Mouse (Mus musculus) heart, embryonic 11.5 days (tissue): ENCODE results near the gene Otud7a. TPM values are rescaled to one million over a fixed set of nuclear protein-coding genes. Genes with fewer than 3 reads are reported as not detected.

Source experiments
- ATAC-seq: fragments of 200-750 bp; cut with Nextera tagmentation; replicated peaks from 2 replicates; pipeline ENCODE4 v1.8.0; 2017; ENCODE audit warnings: moderate library complexity; ENCODE audit not compliant: insufficient number of reproducible peaks, low FRiP score, low TSS enrichment
- H3K27ac ChIP-seq: fragments of 300-500 bp; sonication (generic); 2 replicates; pipeline ENCODE4 v1.5.1; 2014; ENCODE audit warnings: mild to moderate bottlenecking, low read depth, low read length
- H3K27me3 ChIP-seq: fragments of 300-500 bp; sonication (generic); 2 replicates; pipeline ENCODE4 v1.6.1; 2014; ENCODE audit warnings: mild to moderate bottlenecking, low read length, mixed read lengths; ENCODE audit not compliant: control insufficient read depth, insufficient read depth
- H3K36me3 ChIP-seq: fragments of 300-500 bp; sonication (generic); 2 replicates; pipeline ENCODE4 v1.6.1; 2014; ENCODE audit warnings: mild to moderate bottlenecking, low read length, moderate library complexity, mixed read lengths; ENCODE audit not compliant: control insufficient read depth, insufficient read depth
- H3K4me1 ChIP-seq: fragments of 300-500 bp; sonication (generic); 2 replicates; pipeline ENCODE4 v1.6.1; 2014; ENCODE audit warnings: low read length; ENCODE audit not compliant: control insufficient read depth, insufficient read depth
- H3K4me2 ChIP-seq: fragments of 300-500 bp; sonication (generic); 2 replicates; pipeline ENCODE4 v1.6.1; 2014; ENCODE audit warnings: mild to moderate bottlenecking, moderate library complexity
- H3K4me3 ChIP-seq: fragments of 300-500 bp; sonication (generic); 2 replicates; pipeline ENCODE4 v1.5.1; 2014; ENCODE audit warnings: low read depth, low read length
- H3K9ac ChIP-seq: fragments of 300-500 bp; sonication (generic); 2 replicates; pipeline ENCODE4 v1.6.1; 2014; ENCODE audit warnings: mild to moderate bottlenecking, low read depth, low read length, moderate library complexity
- H3K9me3 ChIP-seq: fragments of 300-500 bp; sonication (generic); replicated peaks from 2 replicates; pipeline ENCODE4 v1.6.1; 2016; ENCODE audit warnings: low read length; ENCODE audit not compliant: control insufficient read depth
- WGBS: fragments of 180-500 bp; shearing (Covaris S2); extraction: QIAGEN DNeasy Blood & Tissue Kit; methylation state at CpG from one replicate; pipeline ENCODE4 v1.1.7; 2014; ENCODE audit not compliant: insufficient replicate concordance; 5-methylcytosine and 5-hydroxymethylcytosine counted together
- polyA plus RNA-seq: library from polyadenylated mRNA; unstranded; fragments of >200 nt; fragmentation: Nextera tagmentation; extraction: Ambion mirVana; gene quantifications from 2 replicates; pipeline ENCODE4 v1.2.1, GENCODE M21; 2014

Otud7a gene
- polyA plus RNA-seq, 1 experiment from 2014 or later, result 0.17 TPM

DNA sequence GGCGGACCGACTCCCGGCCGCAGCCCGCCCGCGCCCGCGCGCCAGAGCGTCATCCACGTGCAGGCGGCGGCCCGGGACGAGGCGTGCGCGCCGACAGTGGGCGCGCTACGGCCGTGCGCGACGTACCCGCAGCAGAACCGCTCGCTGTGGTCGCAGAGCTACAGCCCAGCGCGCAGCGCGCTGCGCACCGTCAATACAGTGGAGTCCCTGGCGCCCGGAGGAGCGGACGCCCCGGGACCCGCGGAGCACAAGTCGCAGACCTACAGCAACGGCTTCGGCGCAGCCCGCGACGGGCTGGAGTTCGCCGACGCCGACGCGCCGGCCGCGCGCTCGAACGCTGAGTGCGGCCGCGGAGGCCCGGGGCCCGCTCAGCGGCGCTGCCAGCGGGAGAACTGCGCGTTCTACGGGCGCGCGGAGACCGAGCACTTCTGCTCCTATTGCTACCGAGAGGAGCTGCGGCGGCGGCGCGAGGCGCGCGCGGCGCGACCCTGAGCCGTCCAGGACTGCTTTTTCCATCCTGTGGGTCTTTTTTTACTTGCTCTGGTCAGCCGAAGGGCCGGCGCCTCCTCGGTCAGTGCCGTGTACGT is 313.8 kb downstream of the Otud7a start:
- H3K9ac ChIP-seq, result no peak overlapping the region
- 0 out of 2 replicates have a peak, but pooled peaks have one; percentile 35 for ATAC-seq

DNA sequence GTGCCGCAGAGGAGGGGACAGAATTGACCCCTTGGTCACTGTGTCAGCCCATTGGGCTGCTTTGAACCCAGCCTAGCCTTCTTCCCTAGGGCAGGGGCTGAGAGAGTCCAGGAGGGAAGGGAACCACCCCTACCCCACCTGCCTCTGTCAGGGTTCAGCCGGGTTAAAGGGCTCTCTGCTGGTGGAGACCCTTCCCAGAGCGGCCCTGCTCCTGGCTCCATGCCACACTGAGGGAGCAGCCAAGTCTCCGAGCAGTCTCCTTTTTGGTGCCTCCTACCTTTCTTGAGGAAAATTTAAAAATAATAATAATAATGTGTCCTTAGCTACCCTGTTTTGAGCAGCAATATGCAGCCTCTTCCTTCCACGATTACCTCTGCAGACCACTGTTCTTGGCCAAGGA is 315.1 kb downstream of the Otud7a start:
- no peak for ATAC-seq
- H3K36me3 ChIP-seq, result no peaks in the 10 kb centered on the region
- H3K27me3 ChIP-seq, result peaks cover 71% of the 10 kb centered on the region
- no peak overlapping the region for H3K4me2 ChIP-seq
- no peak overlapping the region for H3K4me3 ChIP-seq
- H3K4me1 ChIP-seq, result peaks cover 3% of the 10 kb centered on the region
- H3K27ac ChIP-seq, result no peak overlapping the region
- H3K9me3 ChIP-seq, result no peaks in the 10 kb centered on the region
- no peak overlapping the region for H3K9ac ChIP-seq
- 30% methylated on average over 5 of the region's 5 CpGs for WGBS

More for the DNA sequence above, 313.8 kb downstream of the Otud7a start:
- WGBS, result 1% methylated on average over 83 of the region's 97 CpGs
- Histone ChIP-seq H3K4me1 (peaks cover 5% of the 10 kb centered on the region), H3K9me3 (no peaks in the 10 kb centered on the region), H3K36me3 (no peaks in the 10 kb centered on the region), H3K27ac (no peak overlapping the region), H3K4me2 (peak overlapping the region; percentile 82), H3K4me3 (peak overlapping the region; percentile 52), H3K27me3 (peaks cover 83% of the 10 kb centered on the region)

DNA sequence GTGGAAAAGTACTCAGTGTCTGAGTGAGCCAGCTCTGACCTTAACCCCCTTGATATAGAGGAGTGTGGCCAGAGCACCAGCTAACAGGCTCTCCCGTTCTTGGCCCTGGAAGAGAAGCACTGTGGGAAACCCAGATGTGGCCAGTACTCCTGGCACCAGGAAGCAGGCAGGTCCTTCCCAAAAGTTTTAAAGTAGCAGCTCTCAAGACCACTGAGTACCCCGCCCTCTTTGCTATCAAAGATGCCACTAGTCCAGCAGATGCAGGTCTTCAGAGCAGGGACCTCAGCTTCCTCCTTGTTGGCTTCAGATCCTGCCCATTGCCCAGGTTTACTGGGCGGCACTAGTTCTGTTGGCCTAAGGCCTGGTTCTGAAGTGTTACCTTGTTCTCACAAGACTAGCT is 318.0 kb downstream of the Otud7a start:
- no peak overlapping the region for H3K4me3 ChIP-seq
- peaks cover 43% of the 10 kb centered on the region for H3K27me3 ChIP-seq
- H3K9ac ChIP-seq, result no peak overlapping the region
- H3K9me3 ChIP-seq, result no peaks in the 10 kb centered on the region
- no peaks in the 10 kb centered on the region; the same call in 1 of the 2 replicates for H3K4me1 ChIP-seq
- H3K4me2 ChIP-seq, result no peak overlapping the region
- no peak overlapping the region for H3K27ac ChIP-seq
- no peaks in the 10 kb centered on the region for H3K36me3 ChIP-seq
- 76% methylated on average over 3 of the region's 3 CpGs for WGBS
- ATAC-seq, result no peak

DNA sequence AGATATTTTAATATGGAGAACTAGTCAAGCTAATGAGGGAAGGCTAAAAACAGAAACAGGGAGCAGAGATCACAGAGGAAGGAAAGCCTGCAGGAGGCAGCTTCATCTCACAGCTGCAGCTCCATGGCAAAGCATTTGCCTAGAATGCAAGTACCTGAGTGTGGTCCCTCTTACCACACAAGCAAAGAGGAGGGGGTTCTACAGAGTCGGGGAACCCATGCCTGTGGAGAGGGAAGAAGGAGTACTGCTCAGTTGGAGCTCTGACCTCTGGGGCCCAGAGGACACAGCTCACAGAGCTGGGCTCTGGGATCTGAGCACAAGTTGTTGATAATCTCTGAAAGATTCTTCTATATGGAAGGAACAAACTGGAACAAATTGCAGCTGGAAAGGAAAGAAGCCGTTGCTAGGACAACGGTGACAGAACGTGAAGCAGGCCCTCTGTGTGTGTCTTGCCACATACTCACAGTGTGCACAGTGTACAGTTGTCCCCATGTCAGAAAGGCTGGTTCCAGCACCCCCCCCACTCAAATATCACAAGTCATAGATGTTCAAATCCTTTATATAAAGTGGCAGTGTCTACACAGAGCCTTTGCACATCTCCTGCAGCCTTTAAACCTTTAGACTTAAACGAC is 324.0 kb downstream of the Otud7a start:
- Histone ChIP-seq H3K4me3 (no peak overlapping the region), H3K36me3 (no peaks in the 10 kb centered on the region), H3K27me3 (no peaks in the 10 kb centered on the region; the same call in 1 of the 2 replicates), H3K9ac (no peak overlapping the region), H3K27ac (no peak overlapping the region), H3K4me1 (no peaks in the 10 kb centered on the region), H3K9me3 (no peaks in the 10 kb centered on the region), H3K4me2 (no peak overlapping the region)
- 64% methylated on average over 5 of the region's 5 CpGs for WGBS
- ATAC-seq, result no peak

DNA sequence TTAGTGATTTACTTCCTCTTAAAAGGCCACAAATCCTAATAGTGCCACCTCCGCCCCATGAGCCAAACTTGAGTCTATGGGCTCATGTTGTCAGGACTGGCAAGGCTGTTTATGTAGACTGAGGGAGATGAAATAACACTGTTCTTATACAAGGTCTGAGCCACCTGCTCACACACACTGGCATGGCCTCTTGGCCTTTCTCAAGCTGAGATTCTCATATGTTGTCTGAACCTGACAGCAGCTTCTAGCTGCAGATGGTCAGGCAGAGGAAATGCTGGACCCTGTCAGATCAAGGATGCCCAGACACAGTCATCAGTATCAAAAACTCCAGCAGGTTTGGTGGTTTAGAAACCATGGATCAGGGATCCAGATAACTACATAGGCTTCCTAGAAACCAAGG is 328.7 kb downstream of the Otud7a start:
- no peaks in the 10 kb centered on the region for H3K36me3 ChIP-seq
- H3K27me3 ChIP-seq, result no peaks in the 10 kb centered on the region
- H3K4me1 ChIP-seq, result no peaks in the 10 kb centered on the region
- 79% methylated on average over 1 of the region's 1 CpGs for WGBS
- no peak overlapping the region for H3K27ac ChIP-seq
- H3K4me3 ChIP-seq, result no peak overlapping the region
- no peak overlapping the region for H3K4me2 ChIP-seq
- ATAC-seq, result no peak
- H3K9ac ChIP-seq, result no peak overlapping the region
- H3K9me3 ChIP-seq, result no peaks in the 10 kb centered on the region

DNA sequence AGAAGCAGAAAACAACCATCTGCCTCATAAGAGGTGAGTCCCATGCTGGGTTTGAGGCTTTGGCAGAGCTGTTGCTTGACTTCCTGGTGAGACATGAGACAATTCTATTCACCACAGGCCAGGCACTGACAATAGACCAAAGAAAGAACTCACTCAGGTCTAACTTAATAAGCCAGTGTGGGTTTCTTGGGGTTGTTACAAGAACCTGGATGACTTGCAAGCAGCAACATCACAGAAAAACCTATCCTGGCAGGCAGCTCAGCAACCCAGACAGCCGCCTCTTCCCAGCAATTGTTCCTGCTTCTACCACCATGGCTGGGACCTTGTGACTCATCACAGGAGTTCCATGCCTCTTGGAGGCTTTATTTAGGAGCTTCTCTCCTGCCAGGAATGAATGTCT is 329.7 kb downstream of the Otud7a start:
- no peak for ATAC-seq
- no peak overlapping the region for H3K4me3 ChIP-seq
- no peaks in the 10 kb centered on the region for H3K36me3 ChIP-seq
- no peaks in the 10 kb centered on the region for H3K4me1 ChIP-seq
- no peaks in the 10 kb centered on the region for H3K9me3 ChIP-seq
- H3K4me2 ChIP-seq, result no peak overlapping the region
- no peak overlapping the region for H3K27ac ChIP-seq
- no peaks in the 10 kb centered on the region for H3K27me3 ChIP-seq
- WGBS, result 62% methylated on average over 1 of the region's 1 CpGs
- no peak overlapping the region for H3K9ac ChIP-seq

DNA sequence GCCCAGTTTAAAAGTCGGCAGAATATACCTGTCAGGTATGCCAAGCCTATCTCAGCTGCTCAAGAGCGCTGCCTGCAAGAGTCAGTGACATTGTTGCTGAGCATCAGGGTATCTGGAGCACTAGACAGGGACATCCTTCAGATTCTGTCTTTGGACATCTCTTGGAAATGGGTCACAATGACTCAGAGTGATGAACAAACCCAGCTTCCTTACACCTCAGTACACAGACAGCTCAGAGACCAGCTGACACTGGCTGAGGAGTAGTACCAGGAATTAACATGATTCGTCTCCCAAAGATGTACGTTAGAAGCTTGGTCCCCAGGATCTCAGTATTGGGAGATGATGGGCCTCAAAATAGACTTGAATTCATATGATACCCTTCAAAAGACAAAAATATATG is 332.8 kb downstream of the Otud7a start:
- 80% methylated on average over 4 of the region's 4 CpGs for WGBS

DNA sequence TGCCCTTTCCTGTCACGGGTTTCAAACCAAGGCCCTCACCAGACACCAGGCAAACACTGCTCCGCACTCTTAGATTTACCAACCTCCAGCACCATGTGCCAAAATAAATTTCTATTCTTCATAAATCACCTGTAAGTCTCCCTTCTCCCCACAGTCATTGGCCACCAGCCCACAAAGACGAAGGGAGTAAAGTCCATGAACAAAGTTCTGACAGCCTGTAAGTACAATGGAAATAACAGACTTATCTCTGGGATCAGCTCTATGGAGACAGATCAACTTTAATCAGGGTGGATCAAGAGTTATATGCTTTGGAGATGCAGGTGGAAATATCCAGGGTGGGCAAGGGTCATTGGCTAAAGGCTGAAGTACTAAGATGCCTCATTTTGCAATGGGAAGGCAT is 336.3 kb downstream of the Otud7a start:
- no peaks in the 10 kb centered on the region for H3K4me1 ChIP-seq
- no peak overlapping the region for H3K27ac ChIP-seq
- ATAC-seq, result no peak
- H3K9ac ChIP-seq, result no peak overlapping the region
- 81% methylated on average over 3 of the region's 3 CpGs for WGBS
- H3K9me3 ChIP-seq, result no peaks in the 10 kb centered on the region
- H3K36me3 ChIP-seq, result no peaks in the 10 kb centered on the region
- no peak overlapping the region for H3K4me3 ChIP-seq
- no peak overlapping the region for H3K4me2 ChIP-seq
- no peaks in the 10 kb centered on the region for H3K27me3 ChIP-seq

More for the DNA sequence above, 332.8 kb downstream of the Otud7a start:
- no peaks in the 10 kb centered on the region for H3K9me3 ChIP-seq
- no peak overlapping the region for H3K4me3 ChIP-seq
- H3K27me3 ChIP-seq, result no peaks in the 10 kb centered on the region
- H3K4me2 ChIP-seq, result no peak overlapping the region
- ATAC-seq, result no peak
- H3K36me3 ChIP-seq, result no peaks in the 10 kb centered on the region
- no peaks in the 10 kb centered on the region for H3K4me1 ChIP-seq
- no peak overlapping the region for H3K27ac ChIP-seq
- no peak overlapping the region for H3K9ac ChIP-seq

DNA sequence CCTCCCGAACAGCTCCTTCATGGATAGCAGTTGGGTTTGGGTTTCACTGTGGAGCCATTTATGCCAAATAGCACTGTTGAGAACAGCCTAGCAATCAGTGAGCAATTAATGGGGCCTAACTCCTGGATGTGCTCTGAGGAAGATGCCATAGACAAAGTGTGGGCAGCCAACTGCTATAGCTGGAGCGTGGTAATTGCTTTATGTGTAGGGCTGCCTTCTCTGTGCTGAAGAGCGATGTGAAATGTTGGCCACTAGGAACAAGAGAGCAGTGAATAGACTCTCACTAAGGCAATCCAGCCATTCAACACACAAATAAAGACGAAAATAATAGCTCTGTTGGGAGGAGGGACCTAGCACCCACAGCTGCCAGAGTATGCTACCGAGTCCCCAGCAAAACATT is 345.2 kb downstream of the Otud7a start:
- Histone ChIP-seq H3K9ac (no peak overlapping the region), H3K36me3 (no peaks in the 10 kb centered on the region), H3K27me3 (no peaks in the 10 kb centered on the region), H3K4me3 (no peak overlapping the region), H3K27ac (no peak overlapping the region), H3K4me1 (no peaks in the 10 kb centered on the region), H3K4me2 (no peak overlapping the region), H3K9me3 (no peaks in the 10 kb centered on the region)
- ATAC-seq, result no peak
- WGBS, result 80% methylated on average over 5 of the region's 5 CpGs
